Mouse (Mus musculus): ENCODE results near the gene Ucn2.

DNA sequence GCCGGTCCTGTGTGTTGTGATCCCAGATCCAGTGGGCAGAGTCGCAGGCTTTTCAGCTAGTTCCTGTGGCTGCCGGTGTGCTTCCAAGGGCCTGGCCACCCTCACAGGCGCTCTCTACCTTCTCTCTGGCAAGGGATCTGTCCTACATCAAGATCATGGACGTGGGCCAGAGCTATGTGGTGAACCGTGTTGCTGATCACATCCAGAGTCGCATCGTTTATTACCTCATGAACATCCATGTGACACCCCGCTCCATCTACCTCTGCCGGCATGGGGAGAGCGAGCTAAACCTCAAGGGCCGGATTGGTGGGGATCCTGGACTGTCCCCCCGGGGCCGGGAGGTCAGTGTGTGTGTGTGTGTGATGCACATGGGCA is 24.5 kb downstream of the Ucn2 start:
- no peak for TF ChIP-seq CTCF (IDR thresholded peaks at IDR 0.05; ENCODE audit: insufficient read depth, low read length)
- no peak for TF ChIP-seq POLR2A (IDR thresholded peaks at IDR 0.05; ENCODE audit: borderline replicate concordance, extremely low read depth, low read depth, low read length)

Data from lung, adult 2 months (tissue).